Mouse (Mus musculus): Measurements from ENCODE around the gene Tmem177.

Tmem177 gene

DNA sequence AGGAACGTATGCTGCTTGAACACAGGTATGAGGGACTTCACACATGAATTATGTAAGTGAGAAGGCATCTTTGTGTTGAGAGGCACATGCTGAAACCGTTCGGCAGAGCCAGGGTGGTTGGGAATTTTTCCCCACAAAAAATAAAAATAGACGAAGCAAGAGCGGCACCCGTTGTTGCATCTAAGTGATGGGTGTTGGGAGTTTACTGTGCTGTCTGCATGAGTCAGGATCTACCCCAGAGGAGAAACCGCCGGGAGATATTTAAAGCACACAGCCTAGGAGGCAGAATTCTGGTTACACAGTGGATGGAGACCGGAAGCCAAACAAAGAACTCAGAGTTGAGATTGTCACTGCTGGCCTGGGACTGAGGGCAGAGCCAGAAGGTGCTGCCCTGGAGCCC lies 21.9 kb downstream of the Tmem177 start:
- DNase-seq (ENCODE audit: low read depth, low spot score) = no peak

DNA sequence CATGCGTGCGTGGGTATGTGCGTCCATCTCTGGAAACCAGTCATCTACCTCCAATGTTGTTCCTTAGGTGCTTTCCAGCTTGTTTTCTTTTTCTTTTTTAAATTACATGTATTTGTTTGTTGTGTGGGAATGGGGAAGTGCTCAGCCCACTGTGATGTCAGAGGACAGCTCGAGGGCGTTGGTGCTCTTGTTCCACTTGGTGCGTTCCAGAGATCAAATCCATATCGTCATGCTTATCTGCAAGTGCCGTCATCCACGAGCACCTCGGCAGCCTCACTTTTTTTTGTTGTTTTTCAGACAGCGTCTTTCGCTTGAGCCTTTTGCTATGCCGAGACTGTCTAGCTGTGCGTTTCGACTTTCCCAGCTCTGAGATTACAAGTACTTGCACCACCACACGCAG lies 23.7 kb downstream of the Tmem177 start:
- DNase-seq (ENCODE audit: low read depth, low spot score) = no peak

DNA sequence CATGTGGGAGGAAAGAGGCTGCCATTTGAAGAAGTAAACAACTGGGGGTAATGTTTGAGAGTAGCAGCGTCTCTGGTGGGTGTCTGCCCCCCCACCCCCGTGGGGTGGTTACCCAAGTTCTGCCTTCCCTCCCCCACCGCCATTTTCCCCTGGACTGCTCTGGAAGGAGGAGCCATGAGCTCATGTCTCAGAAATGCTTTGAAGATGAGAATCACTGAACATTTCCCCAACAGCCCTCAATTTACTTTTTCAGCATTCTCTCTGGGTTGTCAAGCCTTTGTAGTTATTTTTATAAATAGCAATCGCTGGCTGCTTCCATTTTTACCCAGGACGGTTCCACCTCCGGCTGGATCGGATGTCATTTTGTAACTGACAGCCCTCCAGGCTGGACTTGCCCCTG lies 26.7 kb downstream of the Tmem177 start:
- no peak for DNase-seq (ENCODE audit: low read depth, low spot score)

DNA sequence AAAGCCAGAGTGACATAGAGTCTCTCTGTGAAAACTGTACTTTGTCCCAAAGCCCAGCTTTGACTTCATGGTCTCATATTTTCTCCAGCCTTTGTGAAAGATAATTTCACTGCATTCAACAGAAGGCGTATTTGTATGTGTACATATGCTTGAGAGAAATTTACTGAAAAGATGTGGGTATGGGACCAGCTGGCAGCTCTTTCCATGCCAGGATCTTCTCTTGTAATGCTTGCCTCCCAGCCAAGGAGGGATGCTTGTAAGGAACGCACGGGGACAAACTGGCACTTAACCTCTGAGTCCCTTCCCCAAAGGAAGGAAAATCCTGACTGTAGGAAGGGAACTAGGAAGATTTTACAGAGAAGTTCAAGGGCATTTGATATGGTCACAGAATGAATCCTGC lies 28.7 kb downstream of the Tmem177 start:
- no peak for DNase-seq (ENCODE audit: low read depth, low spot score)

DNA sequence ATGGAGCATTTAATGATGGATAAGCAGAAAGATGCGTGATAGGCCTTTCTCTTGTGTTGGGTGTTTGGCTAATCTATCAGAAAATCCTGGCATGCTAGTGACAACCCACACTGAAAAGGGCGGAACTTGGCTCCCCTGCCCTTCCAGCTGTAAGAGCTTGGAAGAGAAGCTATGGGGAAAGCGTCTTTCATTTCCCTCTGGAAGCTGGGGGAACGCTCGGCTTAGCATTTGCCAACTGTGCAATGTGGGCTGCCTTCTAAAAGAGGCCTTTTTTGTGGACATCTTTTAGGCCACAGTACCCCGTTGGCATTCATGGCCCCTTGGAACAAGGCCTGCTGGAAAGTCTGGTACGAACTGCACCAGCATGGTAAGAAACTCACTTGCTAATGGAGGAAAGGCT lies 34.1 kb downstream of the Tmem177 start:
- no peak for DNase-seq (ENCODE audit: low read depth, low spot score)

DNA sequence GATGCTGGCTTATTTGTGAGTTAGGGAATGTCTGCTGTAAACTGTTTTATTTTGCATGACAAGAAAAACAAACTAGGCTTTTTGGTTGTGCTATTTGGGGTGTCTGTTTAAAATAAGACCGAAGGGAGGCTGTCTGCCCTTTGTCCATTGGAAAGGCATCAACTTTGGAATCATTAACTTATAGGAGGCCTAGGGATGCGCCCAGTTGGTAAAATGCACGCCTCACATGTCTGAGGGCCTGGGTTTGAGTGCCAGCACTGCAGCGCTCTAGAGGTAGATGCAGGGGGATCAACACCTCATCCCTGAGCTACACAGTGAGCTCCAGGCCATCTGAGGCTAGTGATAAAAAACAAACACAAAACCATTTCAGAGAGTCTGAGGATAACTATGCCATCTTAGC lies 35.5 kb downstream of the Tmem177 start:
- no peak for DNase-seq (ENCODE audit: low read depth, low spot score)

DNA sequence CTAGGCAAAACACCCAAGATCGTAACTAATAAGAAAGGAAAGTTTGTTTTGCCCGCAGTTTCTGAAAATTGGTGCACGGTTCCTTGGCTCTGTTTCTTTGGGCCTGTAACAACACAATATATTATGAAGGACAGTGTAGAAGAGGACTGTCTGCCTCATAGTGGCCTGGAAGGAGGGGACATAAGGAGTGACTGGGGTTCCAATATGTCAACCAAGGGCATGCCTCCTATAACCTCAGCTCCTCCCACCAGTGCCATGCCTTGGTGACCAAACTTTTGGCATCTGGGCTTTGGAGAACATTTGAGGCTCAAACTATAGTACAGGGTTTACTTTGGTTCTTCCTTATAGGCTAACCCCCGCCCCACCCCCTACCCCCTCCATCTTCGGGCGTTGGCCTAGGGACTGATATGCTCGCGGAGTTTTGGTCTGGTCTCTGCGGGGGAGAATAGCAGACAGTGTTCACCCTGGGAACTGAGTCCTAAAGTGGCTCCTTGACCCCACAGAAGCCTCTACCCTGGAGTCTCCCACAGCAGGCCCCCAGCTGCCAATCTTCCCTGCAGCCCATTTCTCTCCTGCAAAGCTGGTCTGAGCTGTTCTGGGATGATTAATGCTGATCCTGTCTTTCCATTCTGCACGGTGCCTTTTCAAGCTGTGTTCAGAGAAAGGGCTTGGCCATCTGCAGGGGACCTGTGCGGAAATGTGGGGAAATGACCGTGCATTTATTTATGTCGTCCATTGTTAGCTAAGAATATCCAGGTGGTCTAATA lies 44.4 kb downstream of the Tmem177 start:
- no peak for DNase-seq (ENCODE audit: low read depth, low spot score)

DNA sequence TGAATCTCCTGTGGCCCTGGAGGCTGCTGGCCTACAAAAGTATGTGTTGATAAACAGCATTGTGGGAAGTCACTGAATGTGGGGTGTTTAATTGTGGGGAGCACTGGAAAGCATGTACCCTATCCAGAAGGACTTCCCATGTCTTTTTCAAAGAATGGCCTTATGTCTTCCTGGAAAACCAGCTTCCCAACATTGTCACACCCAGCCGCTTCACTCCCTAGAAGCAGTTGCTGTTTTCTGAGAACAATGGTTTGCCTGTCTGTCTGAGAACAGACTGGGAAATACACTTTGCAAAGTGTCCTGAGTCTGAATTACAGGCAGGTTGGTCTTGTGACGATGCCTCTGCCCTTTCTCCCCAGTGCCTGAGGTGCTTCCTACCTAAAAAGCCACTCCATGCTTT lies 45.7 kb downstream of the Tmem177 start:
- DNase-seq (ENCODE audit: low read depth, low spot score) = no peak

DNA sequence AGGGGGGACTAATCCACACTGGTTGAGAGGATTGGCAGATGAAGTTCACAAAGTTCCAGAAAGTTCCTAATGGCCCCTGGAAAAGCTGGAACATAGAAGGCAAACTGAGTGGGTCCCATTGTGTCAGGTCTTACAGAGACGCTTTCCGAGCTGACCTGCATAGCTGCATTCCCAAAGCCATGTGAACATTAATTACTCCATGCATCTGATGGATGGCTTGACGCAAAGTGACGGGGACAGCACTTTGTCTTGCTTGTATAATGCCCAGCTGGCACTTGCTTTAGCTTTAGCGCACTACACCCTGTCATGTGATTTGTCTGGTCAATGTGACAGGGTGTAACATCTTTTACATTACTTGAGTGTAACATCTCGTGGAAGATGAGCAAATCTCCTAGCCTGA lies 47.7 kb downstream of the Tmem177 start:
- DNase-seq (ENCODE audit: low read depth, low spot score) = no peak

DNA sequence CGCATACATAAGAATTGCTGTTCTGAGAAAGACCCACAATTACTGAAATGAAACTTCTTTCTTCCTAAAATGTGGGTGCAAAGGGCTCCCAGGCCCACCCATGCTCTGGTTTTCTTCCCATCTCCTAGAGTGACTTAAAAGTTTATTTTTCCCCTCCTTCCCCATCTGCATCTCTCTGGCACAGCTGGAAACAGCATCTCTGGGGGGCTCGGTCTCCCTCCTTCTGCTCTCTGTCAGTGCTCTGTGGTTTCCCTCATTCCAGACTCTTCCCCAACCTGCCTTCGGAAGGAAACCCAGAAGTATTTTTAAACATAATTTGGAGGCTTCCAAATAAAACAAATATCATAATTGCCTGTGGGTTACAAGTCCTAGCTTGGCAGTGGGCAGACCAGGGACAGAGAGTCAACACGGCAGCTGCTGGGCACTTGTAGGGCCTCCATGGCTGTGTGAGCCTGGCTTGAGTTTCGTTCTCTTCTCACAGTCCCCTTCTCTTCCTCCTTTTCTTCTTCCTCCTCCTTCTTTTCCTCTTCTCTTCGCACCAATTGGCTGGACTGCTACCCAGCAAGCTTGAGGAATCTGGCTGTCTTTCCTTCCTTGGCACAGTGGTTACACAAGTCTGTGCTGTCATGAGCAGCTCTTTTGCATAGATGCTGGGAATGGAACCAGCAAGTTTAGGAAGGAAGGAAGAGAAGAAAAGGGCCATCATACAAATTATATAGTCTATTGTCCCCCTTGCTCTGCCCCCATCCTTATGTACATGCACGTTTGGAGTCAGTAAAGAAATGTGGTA lies 49.3 kb downstream of the Tmem177 start:
- DNase-seq (ENCODE audit: low read depth, low spot score) = no peak

DNA sequence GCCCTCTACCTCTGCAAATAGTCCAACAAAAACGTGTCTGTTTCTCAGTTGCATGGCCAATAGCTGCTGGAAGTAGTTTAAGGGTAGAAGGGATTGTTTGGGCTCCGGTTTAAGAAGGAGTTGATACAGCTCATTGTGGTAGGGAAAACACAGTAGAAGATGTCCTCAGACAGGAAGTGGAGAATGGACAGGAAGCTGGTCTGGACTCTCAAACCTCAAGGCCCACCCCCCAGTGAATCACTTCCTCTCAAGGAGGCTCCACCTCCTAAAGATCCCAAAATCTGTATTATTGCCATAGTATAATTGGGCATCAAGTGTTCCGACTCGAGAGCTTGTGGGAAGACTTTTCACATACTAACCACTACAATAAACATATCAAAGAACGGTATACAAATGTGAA lies 53.4 kb downstream of the Tmem177 start:
- no peak for DNase-seq (ENCODE audit: low read depth, low spot score)

Measured in retina, postnatal 7 days (tissue).